Mouse (Mus musculus) kidney, adult 2 months (tissue): ENCODE measurements at regions not wholly inside any gene's neighbourhood (a gene's known extent, or its start where the extent isn't known, plus 50 kb on each side); places are given as distances from the start of the nearest gene placed in this dataset.

Experiments
- DNase-seq: peaks from one replicate; pipeline ENCODE4 v3.0.0; 2021
- H3K27ac ChIP-seq: fragments of 200-500 bp; 2 replicates; pipeline ENCODE4 v1.5.1; 2012; ENCODE audit warnings: low read depth, low read length, control low read depth, inconsistent platforms; ENCODE audit not compliant: insufficient read depth
- H3K27me3 ChIP-seq: fragments of 200-500 bp; replicated peaks from 2 replicates; pipeline ENCODE4 v1.6.1; 2012; ENCODE audit warnings: mild to moderate bottlenecking, moderate library complexity, low read length, inconsistent platforms; ENCODE audit not compliant: control insufficient read depth, insufficient read depth
- H3K36me3 ChIP-seq: fragments of 200-500 bp; 2 replicates; pipeline ENCODE4 v1.6.1; 2012; ENCODE audit warnings: mild to moderate bottlenecking, moderate library complexity, low read length, inconsistent platforms; ENCODE audit not compliant: control insufficient read depth, insufficient read depth
- H3K4me1 ChIP-seq: fragments of 200-500 bp; 2 replicates; pipeline ENCODE4 v1.6.1; 2011; ENCODE audit warnings: low read length; ENCODE audit not compliant: control insufficient read depth, insufficient read depth
- H3K4me3 ChIP-seq: fragments of 200-500 bp; 2 replicates; pipeline ENCODE4 v1.5.1; 2011; ENCODE audit warnings: mild to moderate bottlenecking, low read depth, low read length, control low read depth; ENCODE audit not compliant: insufficient read depth
- CTCF ChIP-seq: fragments of 200-500 bp; conservative IDR thresholded peaks from 2 replicates; pipeline ENCODE4 v1.5.1; 2011; ENCODE audit warnings: low read depth, mild to moderate bottlenecking, control low read depth, low read length, moderate library complexity, mixed read lengths; ENCODE audit not compliant: insufficient read depth, insufficient read length
- POLR2A ChIP-seq: fragments of 200-500 bp; IDR thresholded peaks from one replicate; pipeline ENCODE4 v1.6.1; 2011; ENCODE audit warnings: low read depth, low read length, control low read depth
- WGBS: fragments of 180-500 bp; shearing (Covaris S2); methylation state at CpG from one replicate; pipeline ENCODE4 v1.1.7; 2018; 5-methylcytosine and 5-hydroxymethylcytosine counted together

DNA sequence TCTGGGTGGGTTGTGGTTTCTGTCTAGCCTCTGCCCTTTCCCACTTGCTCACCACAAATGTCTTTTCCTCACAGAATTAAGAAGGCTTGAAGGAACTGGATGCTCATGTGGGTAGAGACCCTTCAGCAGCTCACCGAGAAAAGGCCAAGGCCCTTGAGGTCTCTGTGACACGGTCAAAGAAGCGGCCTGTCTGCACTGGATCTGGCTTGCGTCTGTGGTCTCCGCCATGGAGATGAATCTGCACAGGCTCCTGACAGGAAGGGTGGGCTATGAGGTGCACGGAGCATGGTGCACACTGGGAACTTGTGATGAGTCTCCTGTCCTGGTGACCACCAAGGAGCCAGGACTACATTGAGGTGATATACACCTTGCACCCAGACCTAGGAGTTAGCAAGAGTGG, 110.8 kb upstream of the Fam19a5 start:
- no peak for DNase-seq
- no peaks in the 10 kb centered on the region for H3K27me3 ChIP-seq
- H3K36me3 ChIP-seq, result no peaks in the 10 kb centered on the region
- H3K27ac ChIP-seq, result no peak overlapping the region
- 92% methylated on average over 6 of the region's 6 CpGs for WGBS
- no peaks in the 10 kb centered on the region for H3K4me1 ChIP-seq
- no peak for TF ChIP-seq CTCF
- no peak for TF ChIP-seq POLR2A
- H3K4me3 ChIP-seq, result no peak overlapping the region

DNA sequence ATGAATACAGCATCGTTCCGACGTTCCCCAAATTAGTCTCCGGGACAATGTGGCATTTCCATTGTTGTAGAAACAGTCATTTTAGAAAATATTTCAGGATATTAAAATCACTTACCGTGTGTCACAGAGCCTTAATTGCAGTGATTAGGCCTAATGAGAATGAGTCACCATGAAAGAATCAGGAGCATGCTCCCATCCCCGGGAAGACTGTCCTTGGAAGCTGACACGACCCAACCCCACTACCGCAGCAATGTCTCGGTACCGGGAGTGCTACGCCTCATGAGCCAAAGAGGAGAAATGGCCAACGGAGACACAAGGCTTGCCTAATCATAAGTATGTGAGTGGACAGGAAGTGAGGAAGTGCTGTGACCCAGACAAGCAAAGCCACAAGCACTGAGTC, 110.2 kb upstream of the Fam19a5 start:
- no peak for DNase-seq
- no peak for TF ChIP-seq POLR2A
- Histone ChIP-seq H3K36me3 (no peaks in the 10 kb centered on the region), H3K4me3 (no peak overlapping the region), H3K27ac (no peak overlapping the region), H3K4me1 (no peaks in the 10 kb centered on the region), H3K27me3 (no peaks in the 10 kb centered on the region)
- 92% methylated on average over 12 of the region's 12 CpGs for WGBS

DNA sequence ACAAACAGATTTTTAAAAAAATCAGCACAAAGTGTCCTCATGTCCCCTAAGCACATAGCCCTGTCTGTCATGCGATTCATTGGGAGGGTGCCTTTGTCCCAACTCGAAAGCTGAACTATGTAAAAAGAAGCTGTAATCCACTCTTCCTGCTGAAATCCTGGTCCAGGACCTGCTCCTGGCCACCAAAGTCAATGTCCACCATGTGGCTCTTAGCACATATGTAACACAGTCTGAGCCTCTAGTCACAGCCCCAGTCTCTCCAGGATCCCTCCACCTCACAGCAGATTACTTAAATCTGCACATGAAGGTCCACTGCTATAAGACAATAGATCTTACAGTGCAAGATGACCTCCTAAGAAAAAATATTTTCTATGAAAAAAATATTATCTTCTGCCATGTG, 108.5 kb upstream of the Fam19a5 start:
- TF ChIP-seq CTCF (no peak), POLR2A (no peak)
- no peak overlapping the region for H3K4me3 ChIP-seq
- no peak for DNase-seq
- H3K27me3 ChIP-seq, result no peaks in the 10 kb centered on the region
- 90% methylated on average over 2 of the region's 2 CpGs for WGBS
- no peaks in the 10 kb centered on the region for H3K36me3 ChIP-seq
- no peak overlapping the region for H3K27ac ChIP-seq
- no peaks in the 10 kb centered on the region for H3K4me1 ChIP-seq

DNA sequence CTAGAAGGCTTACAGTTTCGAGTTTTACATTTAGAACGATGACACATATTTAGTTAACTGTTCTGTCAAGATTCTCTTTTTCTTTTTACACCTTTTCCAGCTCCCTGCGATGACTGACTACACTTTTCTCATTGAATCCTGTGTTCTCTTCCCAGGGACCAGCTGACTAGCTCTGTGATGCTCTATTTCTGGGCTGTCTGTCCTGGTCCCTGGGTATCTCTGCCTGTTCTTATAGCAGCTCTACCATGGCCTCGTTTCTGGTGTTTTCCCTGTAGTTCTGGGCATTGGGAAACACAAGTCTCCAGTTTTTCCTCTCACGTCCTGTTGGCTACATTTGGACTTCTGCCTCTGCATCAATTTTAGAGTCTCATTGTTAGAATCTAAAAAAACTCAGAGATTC, 106.5 kb upstream of the Fam19a5 start:
- Histone ChIP-seq H3K27me3 (no peaks in the 10 kb centered on the region), H3K27ac (no peak overlapping the region), H3K4me1 (no peaks in the 10 kb centered on the region), H3K36me3 (no peaks in the 10 kb centered on the region), H3K4me3 (no peak overlapping the region)
- DNase-seq, result no peak
- no peak for TF ChIP-seq CTCF
- WGBS, result 74% methylated on average over 5 of the region's 5 CpGs

DNA sequence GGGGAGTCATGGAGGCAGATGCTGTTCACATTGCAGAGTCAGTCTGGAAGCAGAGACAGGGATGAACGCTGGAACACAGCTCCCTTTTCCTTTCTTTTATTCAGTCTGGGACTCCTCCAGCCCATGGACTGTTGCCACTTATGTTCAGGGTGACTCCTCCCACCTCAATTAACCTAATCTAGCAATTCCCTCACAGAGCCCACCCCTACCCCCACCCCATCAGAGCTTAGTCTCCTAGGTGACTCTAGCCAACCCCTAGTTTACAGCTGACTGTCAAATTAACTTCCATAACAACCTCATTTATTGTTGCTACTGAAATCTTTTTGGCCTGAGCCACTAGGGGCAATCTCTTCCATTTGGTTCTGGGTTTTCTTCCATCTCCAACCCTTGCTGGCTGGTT, 85.2 kb upstream of the Fam19a5 start:
- Histone ChIP-seq H3K27ac (no peak overlapping the region), H3K4me1 (no peaks in the 10 kb centered on the region), H3K36me3 (no peaks in the 10 kb centered on the region), H3K4me3 (no peak overlapping the region), H3K27me3 (no peaks in the 10 kb centered on the region)
- 16% methylated on average over 1 of the region's 1 CpGs for WGBS
- no peak for DNase-seq
- TF ChIP-seq CTCF (no peak), POLR2A (no peak)

DNA sequence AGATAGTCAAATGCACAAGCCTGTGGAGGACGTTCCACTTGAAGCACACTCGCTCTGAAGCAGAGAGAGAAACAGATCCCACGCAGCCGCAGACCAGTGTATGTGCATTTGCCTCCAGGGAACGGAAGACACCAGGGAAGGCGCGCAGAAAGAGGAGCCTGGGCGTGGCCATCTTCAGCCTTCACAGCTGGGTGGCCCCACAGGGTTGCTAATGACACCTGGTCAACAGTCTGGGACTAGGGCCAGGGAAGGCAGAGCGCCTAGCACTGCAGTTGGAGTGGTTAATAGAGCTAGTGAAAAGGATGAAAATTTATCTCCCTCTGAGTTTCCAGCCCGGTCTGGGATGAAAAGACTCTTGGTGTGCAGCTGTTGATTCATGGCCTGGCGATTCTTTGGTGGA, 67.9 kb upstream of the Fam19a5 start:
- H3K4me3 ChIP-seq, result no peak overlapping the region
- H3K4me1 ChIP-seq, result no peaks in the 10 kb centered on the region
- H3K27ac ChIP-seq, result no peak overlapping the region
- 23% methylated on average over 11 of the region's 11 CpGs for WGBS
- no peaks in the 10 kb centered on the region for H3K36me3 ChIP-seq
- H3K27me3 ChIP-seq, result no peaks in the 10 kb centered on the region
- DNase-seq, result no peak
- TF ChIP-seq POLR2A (no peak), CTCF (no peak)

DNA sequence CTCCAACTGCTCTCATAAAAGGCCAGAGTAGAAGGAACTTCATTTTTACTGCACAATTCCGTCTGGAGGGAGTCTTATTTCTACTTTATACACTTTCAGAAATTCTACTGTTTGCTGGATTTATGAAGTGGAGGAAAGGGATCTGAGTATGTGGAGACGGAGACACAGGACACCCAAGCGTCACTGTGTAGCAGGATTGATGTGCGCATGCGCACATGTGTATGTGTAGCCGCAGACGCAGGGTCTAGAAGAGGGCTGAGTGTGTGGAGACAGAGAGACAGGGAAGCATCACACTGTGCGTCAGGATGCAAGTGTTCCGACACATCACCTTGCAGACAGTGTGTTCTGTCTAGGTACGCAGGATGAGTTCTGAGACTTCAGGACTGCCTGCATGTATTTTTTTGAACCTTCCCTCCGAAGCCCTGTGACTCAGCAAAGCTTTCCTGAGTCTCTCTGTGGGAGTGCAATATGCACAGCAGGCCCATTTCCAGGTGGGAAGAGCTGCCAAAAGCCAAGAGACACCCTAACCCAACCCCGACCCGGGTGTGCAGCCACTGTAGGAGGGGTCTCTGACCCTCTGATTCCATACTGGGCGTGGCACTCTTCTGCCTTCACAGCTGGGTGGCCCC, 67.1 kb upstream of the Fam19a5 start:
- Histone ChIP-seq H3K4me1 (no peaks in the 10 kb centered on the region), H3K4me3 (no peak overlapping the region), H3K36me3 (no peaks in the 10 kb centered on the region), H3K27me3 (no peaks in the 10 kb centered on the region), H3K27ac (no peak overlapping the region)
- no peak for DNase-seq
- WGBS, result 70% methylated on average over 14 of the region's 14 CpGs
- no peak for TF ChIP-seq CTCF
- TF ChIP-seq POLR2A, result no peak

DNA sequence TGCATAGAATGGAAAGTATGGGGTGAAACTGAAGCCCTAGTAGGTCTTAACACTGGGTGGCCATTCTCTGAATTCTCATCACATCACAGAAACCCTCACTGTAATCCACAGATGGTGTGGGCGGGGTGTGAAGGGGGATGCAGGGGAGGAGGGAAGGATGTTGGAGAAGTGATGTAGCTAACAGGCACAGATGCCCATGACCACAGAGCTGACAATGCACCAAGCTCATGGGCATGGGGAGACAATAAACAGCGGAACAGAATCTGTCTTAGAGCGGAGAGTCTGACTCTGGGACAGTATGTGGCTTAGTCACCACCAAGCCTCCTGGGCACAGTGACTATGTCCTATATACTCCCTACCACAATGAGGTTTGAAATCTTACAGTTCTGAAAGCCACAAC, 63.3 kb upstream of the Fam19a5 start:
- no peak for TF ChIP-seq POLR2A
- H3K27me3 ChIP-seq, result no peaks in the 10 kb centered on the region
- no peak for DNase-seq
- H3K27ac ChIP-seq, result no peak overlapping the region
- H3K36me3 ChIP-seq, result no peaks in the 10 kb centered on the region
- 92% methylated on average over 3 of the region's 3 CpGs for WGBS
- H3K4me3 ChIP-seq, result no peak overlapping the region
- H3K4me1 ChIP-seq, result no peaks in the 10 kb centered on the region
